ENCODE assay signal across 20 mouse cellular contexts in genomic region chrX:74220099-74220498, GRCm38 (mm10). TPM values are rescaled to one million over a fixed set of nuclear protein-coding genes. Genes with fewer than 3 reads are reported as not detected.
DNase-seq lines count a peak whose midpoint lies in the region; ATAC-seq lines count a peak whose summit lies in the region.
"Not testable (repeated sequence)": the region's sequence is repeated elsewhere in the genome, so short reads cannot be mapped to it uniquely, and the experiment has no call there.
"Had no signal": no experiment of that assay in that cellular context is flagged by ENCODE, and none has a peak within 500 bp of the region (broad histone marks: within the 10 kb centered on the region; RNA-seq: fewer than 3 reads in every experiment).

No protein-coding gene starts in this region.

- not testable (repeated sequence) for H3K4me1 ChIP-seq in forebrain, embryonic 16.5 days (replicated peaks; ENCODE audit: control insufficient read depth, insufficient read depth, low read length); intestine, embryonic 14.5 days (replicated peaks; ENCODE audit: control insufficient read depth, insufficient read depth, low read length); kidney, embryonic 16.5 days (ENCODE audit: insufficient read depth, low read length); lung, embryonic 16.5 days (replicated peaks; ENCODE audit: control insufficient read depth, insufficient read depth, low read length); midbrain, embryonic 15.5 days; stomach, embryonic 16.5 days (ENCODE audit: control insufficient read depth, insufficient read depth, low read length)

- not testable (repeated sequence) for H3K9me3 ChIP-seq in forebrain, embryonic 16.5 days (ENCODE audit: control insufficient read depth, low read length); intestine, embryonic 14.5 days (ENCODE audit: control insufficient read depth, low read length); kidney, embryonic 16.5 days (ENCODE audit: low read length); lung, embryonic 16.5 days (ENCODE audit: control insufficient read depth, low read length); midbrain, embryonic 15.5 days; stomach, embryonic 16.5 days (replicated peaks; ENCODE audit: control insufficient read depth, low read length)

- H3K27ac ChIP-seq in forebrain, embryonic 16.5 days (ENCODE audit: low read length); intestine, embryonic 14.5 days (ENCODE audit: low read depth); kidney, embryonic 16.5 days (ENCODE audit: low read length); lung, embryonic 16.5 days (ENCODE audit: low read length); midbrain, embryonic 15.5 days; stomach, embryonic 16.5 days (ENCODE audit: low read length): not testable (repeated sequence)

- H3K27me3 ChIP-seq in forebrain, embryonic 16.5 days (replicated peaks; ENCODE audit: control insufficient read depth, insufficient read depth, low read length); intestine, embryonic 14.5 days (replicated peaks; ENCODE audit: control insufficient read depth, insufficient read depth, low read length); kidney, embryonic 16.5 days (ENCODE audit: insufficient read depth, low read length); lung, embryonic 16.5 days (ENCODE audit: control insufficient read depth, insufficient read depth, low read depth, low read length); midbrain, embryonic 15.5 days (replicated peaks); stomach, embryonic 16.5 days (ENCODE audit: control insufficient read depth, insufficient read depth, low read length): not testable (repeated sequence)

- DNase-seq in intestine, embryonic 14.5 days (ENCODE audit: low spot score): not testable (repeated sequence)

- not testable (repeated sequence) for H3K36me3 ChIP-seq in forebrain, embryonic 16.5 days (ENCODE audit: control insufficient read depth, insufficient read depth); midbrain, embryonic 15.5 days (replicated peaks); stomach, embryonic 16.5 days (ENCODE audit: control insufficient read depth, insufficient read depth, low read length)
- H3K36me3 ChIP-seq in intestine, embryonic 14.5 days (ENCODE audit: control insufficient read depth, insufficient read depth, low read length): peaks cover 24% of the 10 kb centered on the region
- H3K36me3 ChIP-seq in kidney, embryonic 16.5 days (ENCODE audit: insufficient read depth, low read length): peaks cover 22% of the 10 kb centered on the region
- peaks cover 20% of the 10 kb centered on the region; the same call in 1 of the 2 replicates for H3K36me3 ChIP-seq in lung, embryonic 16.5 days (ENCODE audit: control insufficient read depth, insufficient read depth, low read length)

- ATAC-seq in forebrain, embryonic 16.5 days: peak; percentile 15; the same call in 1 of the 2 replicates
- peak; percentile 44; the same call in 1 of the 2 replicates for ATAC-seq in intestine, embryonic 14.5 days (replicated peaks; ENCODE audit: low FRiP score, low TSS enrichment, low read depth)
- ATAC-seq in kidney, embryonic 16.5 days (ENCODE audit: low FRiP score, low TSS enrichment): 0 out of 2 replicates have a peak, but pooled peaks have one; percentile 26
- peak; percentile 22; the same call in 1 of the 2 replicates for ATAC-seq in lung, embryonic 16.5 days (ENCODE audit: low read depth)
- ATAC-seq in midbrain, embryonic 15.5 days (replicated peaks): peak; percentile 52
- peak; percentile 53; the same call in 1 of the 2 replicates for ATAC-seq in stomach, embryonic 16.5 days (ENCODE audit: insufficient read depth, low FRiP score)

- not testable (repeated sequence) for H3K9ac ChIP-seq in forebrain, embryonic 16.5 days (replicated peaks; ENCODE audit: low read depth, low read length); intestine, embryonic 14.5 days (ENCODE audit: low read length); kidney, embryonic 16.5 days (replicated peaks; ENCODE audit: low read length); lung, embryonic 16.5 days (ENCODE audit: low read length); midbrain, embryonic 15.5 days; stomach, embryonic 16.5 days (ENCODE audit: low read length)

- not testable (repeated sequence) for H3K4me2 ChIP-seq in forebrain, embryonic 16.5 days (ENCODE audit: low read length); intestine, embryonic 14.5 days (ENCODE audit: low read length); kidney, embryonic 16.5 days (replicated peaks; ENCODE audit: low read depth, low read length); lung, embryonic 16.5 days (ENCODE audit: low read depth, low read length); midbrain, embryonic 15.5 days; stomach, embryonic 16.5 days (ENCODE audit: low read depth, low read length)

- WGBS in forebrain, embryonic 16.5 days: 40% methylated on average over 1 of the region's 1 CpGs
- WGBS in intestine, embryonic 14.5 days: 43% methylated on average over 1 of the region's 1 CpGs
- 54% methylated on average over 1 of the region's 1 CpGs for WGBS in kidney, embryonic 16.5 days
- 42% methylated on average over 1 of the region's 1 CpGs for WGBS in lung, embryonic 16.5 days
- 58% methylated on average over 1 of the region's 1 CpGs for WGBS in midbrain, embryonic 15.5 days
- WGBS in stomach, embryonic 16.5 days: 33% methylated on average over 1 of the region's 1 CpGs

- not testable (repeated sequence) for H3K4me3 ChIP-seq in forebrain, embryonic 16.5 days (replicated peaks; ENCODE audit: low read length); intestine, embryonic 14.5 days (ENCODE audit: low read depth, low read length); kidney, embryonic 16.5 days (ENCODE audit: low read length); lung, embryonic 16.5 days (ENCODE audit: low read length); midbrain, embryonic 15.5 days; stomach, embryonic 16.5 days (replicated peaks; ENCODE audit: low read length)

RNA-seq across cellular contexts. Expression of gene Flna, which starts 29.5 kb away (rescaled TPM):
- 126 and 133 TPM in 2 replicates for polyA plus RNA-seq in forebrain, embryonic 16.5 days (2015; fragmentation: Nextera tagmentation; extraction: Ambion mirVana)
- polyA plus RNA-seq in intestine, embryonic 14.5 days (2014; fragmentation: Nextera tagmentation; extraction: Ambion mirVana): 495 and 548 TPM in 2 replicates
- 331 and 364 TPM in 2 replicates for polyA plus RNA-seq in kidney, embryonic 16.5 days (2015; fragmentation: Nextera tagmentation; extraction: Ambion mirVana)
- polyA plus RNA-seq in lung, embryonic 16.5 days (2015; fragmentation: Nextera tagmentation; extraction: Ambion mirVana): 372 and 374 TPM in 2 replicates
- polyA plus RNA-seq in midbrain, embryonic 15.5 days (2015; fragmentation: Nextera tagmentation; extraction: Ambion mirVana): 92.6 and 96.4 TPM in 2 replicates
- 498 and 560 TPM in 2 replicates for polyA plus RNA-seq in stomach, embryonic 16.5 days (2015; fragmentation: Nextera tagmentation; extraction: Ambion mirVana)

RNA-seq across cellular contexts. Expression of gene Emd, which starts 34.4 kb away (rescaled TPM):
- polyA plus RNA-seq in forebrain, embryonic 16.5 days (2015; fragmentation: Nextera tagmentation; extraction: Ambion mirVana): 13.7 and 17.9 TPM in 2 replicates
- polyA plus RNA-seq in intestine, embryonic 14.5 days (2014; fragmentation: Nextera tagmentation; extraction: Ambion mirVana): 30.4 and 30.7 TPM in 2 replicates
- 25.6 and 26.5 TPM in 2 replicates for polyA plus RNA-seq in kidney, embryonic 16.5 days (2015; fragmentation: Nextera tagmentation; extraction: Ambion mirVana)
- 24.9 and 25.4 TPM in 2 replicates for polyA plus RNA-seq in lung, embryonic 16.5 days (2015; fragmentation: Nextera tagmentation; extraction: Ambion mirVana)
- 16.0 and 17.7 TPM in 2 replicates for polyA plus RNA-seq in midbrain, embryonic 15.5 days (2015; fragmentation: Nextera tagmentation; extraction: Ambion mirVana)
- 22.5 and 26.8 TPM in 2 replicates for polyA plus RNA-seq in stomach, embryonic 16.5 days (2015; fragmentation: Nextera tagmentation; extraction: Ambion mirVana)

RNA-seq across cellular contexts. Expression of gene Tktl1, which starts 43.0 kb away (rescaled TPM):
- polyA plus RNA-seq in forebrain, embryonic 16.5 days (2015; fragmentation: Nextera tagmentation; extraction: Ambion mirVana): 0.10 TPM in 1 of 2 replicates, not detected in the other
- polyA plus RNA-seq in intestine, embryonic 14.5 days (2014; fragmentation: Nextera tagmentation; extraction: Ambion mirVana): 0.07 and 0.09 TPM in 2 replicates
- polyA plus RNA-seq in kidney, embryonic 16.5 days (2015; fragmentation: Nextera tagmentation; extraction: Ambion mirVana): 0.06 and 0.23 TPM in 2 replicates
- not detected in 2 replicates for polyA plus RNA-seq in lung, embryonic 16.5 days (2015; fragmentation: Nextera tagmentation; extraction: Ambion mirVana)
- polyA plus RNA-seq in midbrain, embryonic 15.5 days (2015; fragmentation: Nextera tagmentation; extraction: Ambion mirVana): 0.06 and 0.11 TPM in 2 replicates
- polyA plus RNA-seq in stomach, embryonic 16.5 days (2015; fragmentation: Nextera tagmentation; extraction: Ambion mirVana): not detected in 2 replicates
- polyA plus RNA-seq: adrenal gland, adult 2 months; cerebellum, adult 2 months; erythroblast, embryonic 14.5 days; heart, embryonic 12.5 days; heart, embryonic 15.5 days; hindbrain, embryonic 10.5 days had no signal

RNA-seq across cellular contexts. Expression of gene Rpl10, which starts 50.5 kb away (rescaled TPM):
- 482 and 489 TPM in 2 replicates for polyA plus RNA-seq in forebrain, embryonic 16.5 days (2015; fragmentation: Nextera tagmentation; extraction: Ambion mirVana)
- polyA plus RNA-seq in intestine, embryonic 14.5 days (2014; fragmentation: Nextera tagmentation; extraction: Ambion mirVana): 990 and 1,020 TPM in 2 replicates
- 610 and 782 TPM in 2 replicates for polyA plus RNA-seq in kidney, embryonic 16.5 days (2015; fragmentation: Nextera tagmentation; extraction: Ambion mirVana)
- polyA plus RNA-seq in lung, embryonic 16.5 days (2015; fragmentation: Nextera tagmentation; extraction: Ambion mirVana): 826 and 850 TPM in 2 replicates
- polyA plus RNA-seq in midbrain, embryonic 15.5 days (2015; fragmentation: Nextera tagmentation; extraction: Ambion mirVana): 402 and 414 TPM in 2 replicates
- 666 and 804 TPM in 2 replicates for polyA plus RNA-seq in stomach, embryonic 16.5 days (2015; fragmentation: Nextera tagmentation; extraction: Ambion mirVana)

RNA-seq across cellular contexts. Expression of gene Tex28, which starts 52.5 kb away (rescaled TPM):
- not detected in 2 replicates for polyA plus RNA-seq in forebrain, embryonic 16.5 days (2015; fragmentation: Nextera tagmentation; extraction: Ambion mirVana)
- polyA plus RNA-seq in intestine, embryonic 14.5 days (2014; fragmentation: Nextera tagmentation; extraction: Ambion mirVana): not detected in 2 replicates
- polyA plus RNA-seq in kidney, embryonic 16.5 days (2015; fragmentation: Nextera tagmentation; extraction: Ambion mirVana): not detected in 2 replicates
- not detected in 2 replicates for polyA plus RNA-seq in lung, embryonic 16.5 days (2015; fragmentation: Nextera tagmentation; extraction: Ambion mirVana)
- not detected in 2 replicates for polyA plus RNA-seq in midbrain, embryonic 15.5 days (2015; fragmentation: Nextera tagmentation; extraction: Ambion mirVana)
- not detected in 2 replicates for polyA plus RNA-seq in stomach, embryonic 16.5 days (2015; fragmentation: Nextera tagmentation; extraction: Ambion mirVana)
- polyA plus RNA-seq: adrenal gland, adult 2 months; C2C12; CD4-positive, CD25-positive, alpha-beta regulatory T cell, adult 4 months; cerebellum, adult 2 months; embryonic facial prominence, embryonic 12.5 days; erythroblast, embryonic 14.5 days; forebrain, embryonic 12.5 days; forebrain, postnatal 0 days; frontal cortex, adult 2 months; heart, embryonic 12.5 days; heart, embryonic 15.5 days; hindbrain, embryonic 10.5 days; hindbrain, embryonic 13.5 days; hindbrain, postnatal 0 days had no signal
